Mouse (Mus musculus) 3T3-L1 (cell line): Measurements from ENCODE around the gene Mrpl22.
"Not testable (repeated sequence)": the region's sequence is repeated elsewhere in the genome, so short reads cannot be mapped to it uniquely, and the experiment has no call there.

ENCODE experiments used
- DNase-seq: peaks from one replicate; pipeline ENCODE4 v3.0.0-alpha.2; 2015; ENCODE audit warnings: low read depth, low spot score

The Mrpl22 gene

GRCm38 (mm10) chr11:58226425-58226824 is 55.0 kb downstream of the Mrpl22 start:
- DNase-seq: no peak

DNA sequence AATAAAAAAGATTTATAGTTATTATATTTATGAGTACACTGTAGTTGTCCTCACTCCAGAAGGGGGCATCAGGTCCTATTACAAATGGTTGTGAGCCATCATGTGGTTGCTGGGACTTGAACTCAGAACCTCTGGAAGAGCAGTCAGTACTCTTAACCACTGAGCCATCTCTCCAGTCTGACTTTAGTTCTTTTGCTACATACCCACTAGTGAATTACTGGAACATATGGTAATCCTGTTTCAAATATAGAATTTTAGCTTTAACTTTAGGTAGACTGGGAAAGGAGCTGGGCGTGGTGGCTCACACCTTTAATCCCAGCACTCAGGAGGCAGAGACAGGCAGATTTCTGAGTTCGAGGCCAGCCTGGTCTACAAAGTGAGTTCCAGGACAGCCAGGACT is 56.6 kb downstream of the Mrpl22 start:
- not testable (repeated sequence) for DNase-seq
